Mouse (Mus musculus): ENCODE measurements at regions not wholly inside any gene's neighbourhood (a gene's known extent, or its start where the extent isn't known, plus 50 kb on each side); places are given as distances from the start of the nearest gene placed in this dataset.

DNA sequence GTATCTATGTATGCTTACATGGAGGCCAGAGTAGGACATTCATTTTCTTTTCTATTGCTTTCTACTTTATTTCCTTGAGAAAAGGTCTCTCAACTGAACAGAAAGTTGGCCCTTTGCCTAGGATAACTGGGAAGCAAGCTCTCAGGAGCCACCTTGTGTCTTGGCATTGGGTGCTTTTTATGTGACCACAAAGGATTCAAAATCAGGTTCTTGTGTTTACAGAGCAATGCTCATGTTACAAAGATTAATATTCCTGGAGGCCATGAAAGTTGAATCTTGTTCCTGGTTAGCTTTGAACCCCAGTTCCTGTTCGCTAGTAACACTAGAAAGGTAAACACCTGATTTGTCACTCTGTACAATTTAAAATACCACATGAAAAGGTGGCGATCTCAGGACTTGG is 65.2 kb upstream of the Impad1 start:
- ATAC-seq (ENCODE audit: low FRiP score) (no peak), DNase-seq (ENCODE audit: low spot score) (no peak)
- H3K9me3 ChIP-seq (ENCODE audit: low read length) = no peaks in the 10 kb centered on the region
- no peak for TF ChIP-seq CTCF (IDR thresholded peaks at IDR 0.05)
- no peak overlapping the region for H3K4me3 ChIP-seq (ENCODE audit: low read depth, low read length)
- no peaks in the 10 kb centered on the region for H3K27me3 ChIP-seq (ENCODE audit: insufficient read depth, low read length)
- no peaks in the 10 kb centered on the region for H3K36me3 ChIP-seq (ENCODE audit: insufficient read depth, low read length)
- H3K27ac ChIP-seq (ENCODE audit: low read depth, low read length) = no peak overlapping the region
- H3K4me1 ChIP-seq (ENCODE audit: insufficient read depth, low read length) = no peaks in the 10 kb centered on the region
- H3K9ac ChIP-seq (replicated peaks; ENCODE audit: low read length, poor library complexity, severe bottlenecking) = no peak overlapping the region
- no peak overlapping the region for H3K4me2 ChIP-seq (ENCODE audit: low read depth, low read length, poor library complexity, severe bottlenecking)
- 84% methylated on average over 2 of the region's 2 CpGs for WGBS

Data from midbrain, postnatal 0 days (tissue).